Mouse (Mus musculus) small intestine, adult 2 months (tissue): ENCODE measurements around the gene Synj2. TPM values are rescaled to one million over a fixed set of nuclear protein-coding genes. Genes with fewer than 3 reads are reported as not detected.
A peak's percentile ranks its signal among the peaks of the same experiment; 100 is the strongest.

Experiments used
- H3K27ac ChIP-seq: fragments of 200-500 bp; 2 replicates; pipeline ENCODE4 v1.5.1; 2012; ENCODE audit warnings: low read depth, low read length, control low read depth, inconsistent platforms; ENCODE audit not compliant: insufficient read depth
- H3K27me3 ChIP-seq: fragments of 200-500 bp; 2 replicates; pipeline ENCODE4 v1.6.1; 2012; ENCODE audit warnings: mild to moderate bottlenecking, moderate library complexity, low read length, inconsistent platforms; ENCODE audit not compliant: control insufficient read depth, insufficient read depth
- H3K36me3 ChIP-seq: fragments of 200-500 bp; 2 replicates; pipeline ENCODE4 v1.6.1; 2012; ENCODE audit warnings: mild to moderate bottlenecking, low read length, control low read depth, inconsistent platforms; ENCODE audit not compliant: control insufficient read depth, insufficient read depth
- H3K4me1 ChIP-seq: fragments of 200-500 bp; 2 replicates; pipeline ENCODE4 v1.6.1; 2012; ENCODE audit warnings: low read length, inconsistent platforms, mixed read lengths; ENCODE audit not compliant: control insufficient read depth, insufficient read depth, insufficient read length
- H3K4me3 ChIP-seq: fragments of 200-500 bp; 2 replicates; pipeline ENCODE4 v1.5.1; 2012; ENCODE audit warnings: low read depth, mild to moderate bottlenecking, control low read depth, inconsistent platforms, low read length, moderate library complexity
- CTCF ChIP-seq: fragments of 200-500 bp; IDR thresholded peaks from 2 replicates; pipeline ENCODE4 v1.5.1; 2012; ENCODE audit warnings: low read depth, mild to moderate bottlenecking, control low read depth, inconsistent platforms, low read length, moderate library complexity, mixed read lengths; ENCODE audit not compliant: insufficient replicate concordance, insufficient read length; ENCODE audit errors: extremely low read depth
- POLR2A ChIP-seq: fragments of 200-500 bp; IDR thresholded peaks from 2 replicates; pipeline ENCODE4 v1.6.1; 2012; ENCODE audit warnings: low read depth, mild to moderate bottlenecking, control low read depth, inconsistent platforms, low read length, moderate library complexity
- WGBS: fragments of 180-500 bp; shearing (Covaris S2); methylation state at CpG from one replicate; pipeline ENCODE4 v1.1.7; 2018; 5-methylcytosine and 5-hydroxymethylcytosine counted together
- polyA plus RNA-seq: library from polyadenylated mRNA; depleted of rRNA; stranded (reverse); fragments of >200 nt; gene quantifications from 2 replicates; pipeline ENCODE4 v1.2.3, GENCODE M21; 2012

The Synj2 gene
- polyA plus RNA-seq, 1 experiment, result 3.1 TPM

DNA sequence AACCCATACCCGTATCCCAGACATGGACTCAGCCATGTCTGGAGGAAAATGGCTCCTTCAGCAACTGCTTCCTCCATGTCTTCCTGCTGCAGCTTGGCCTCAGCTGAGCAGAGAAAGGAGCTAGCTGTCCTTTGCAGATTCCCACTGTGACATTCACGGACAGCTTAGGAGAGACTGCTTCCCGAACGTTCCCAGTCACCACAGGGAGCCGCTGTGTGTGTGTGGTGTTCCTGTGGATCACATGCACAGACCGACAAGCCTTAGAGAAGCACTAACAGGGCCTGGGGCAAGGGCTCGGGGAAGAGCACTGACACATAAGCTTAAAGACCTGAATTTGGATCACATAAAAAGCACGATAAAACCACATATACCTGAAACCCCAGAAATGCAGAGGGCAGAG, 94.6 kb downstream of the Synj2 start:
- WGBS, result 82% methylated on average over 8 of the region's 8 CpGs
- Histone ChIP-seq H3K27me3 (no peaks in the 10 kb centered on the region), H3K27ac (no peak overlapping the region), H3K4me3 (no peak overlapping the region), H3K4me1 (peaks cover 6% of the 10 kb centered on the region), H3K36me3 (peaks cover 11% of the 10 kb centered on the region)
- TF ChIP-seq POLR2A, result no peak
- no peak for TF ChIP-seq CTCF

DNA sequence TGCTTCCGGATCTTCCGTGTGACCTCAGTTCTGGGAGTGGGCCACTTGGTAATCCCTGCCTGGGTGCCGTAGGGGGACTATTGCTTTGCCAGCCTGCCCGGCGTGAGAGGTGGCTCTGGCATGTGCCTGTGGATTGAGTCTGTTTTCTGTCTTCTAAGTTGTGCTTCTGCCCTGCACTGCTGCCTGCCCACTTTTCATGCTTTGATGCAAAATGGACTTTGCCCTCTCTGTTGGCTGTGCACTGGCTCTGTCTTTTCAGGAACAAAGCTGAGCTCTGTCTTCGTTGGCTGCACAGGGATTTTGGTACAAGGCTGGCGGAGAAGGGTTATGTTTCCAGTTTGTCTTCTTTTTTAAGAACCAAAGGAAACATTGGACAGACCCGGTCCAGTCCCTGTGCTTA, 95.4 kb downstream of the Synj2 start:
- TF ChIP-seq CTCF, result no peak
- TF ChIP-seq POLR2A, result no peak
- no peak overlapping the region for H3K27ac ChIP-seq
- H3K27me3 ChIP-seq, result no peaks in the 10 kb centered on the region
- peaks cover 13% of the 10 kb centered on the region for H3K36me3 ChIP-seq
- H3K4me3 ChIP-seq, result no peak overlapping the region
- WGBS, result 33% methylated on average over 8 of the region's 8 CpGs
- H3K4me1 ChIP-seq, result peaks cover 6% of the 10 kb centered on the region

- Histone ChIP-seq H3K4me1 (peaks cover 6% of the 10 kb centered on the region), H3K36me3 (peaks cover 13% of the 10 kb centered on the region), H3K4me3 (no peak overlapping the region), H3K27ac (no peak overlapping the region), H3K27me3 (no peaks in the 10 kb centered on the region)
- TF ChIP-seq POLR2A (no peak), CTCF (no peak)
- WGBS, result 68% methylated on average over 11 of the region's 11 CpGs
These were observed 95.8 kb downstream of the Synj2 start for GRCm38 (mm10) chr17:6036872-6037271.

- H3K27me3 ChIP-seq, result no peaks in the 10 kb centered on the region
- H3K4me3 ChIP-seq, result no peak overlapping the region
- H3K36me3 ChIP-seq, result peaks cover 13% of the 10 kb centered on the region
- no peak overlapping the region for H3K27ac ChIP-seq
- peaks cover 6% of the 10 kb centered on the region for H3K4me1 ChIP-seq
- 60% methylated on average over 10 of the region's 10 CpGs for WGBS
- TF ChIP-seq POLR2A (no peak), CTCF (no peak)
These were observed 96.4 kb downstream of the Synj2 start for GRCm38 (mm10) chr17:6037507-6037906.

DNA sequence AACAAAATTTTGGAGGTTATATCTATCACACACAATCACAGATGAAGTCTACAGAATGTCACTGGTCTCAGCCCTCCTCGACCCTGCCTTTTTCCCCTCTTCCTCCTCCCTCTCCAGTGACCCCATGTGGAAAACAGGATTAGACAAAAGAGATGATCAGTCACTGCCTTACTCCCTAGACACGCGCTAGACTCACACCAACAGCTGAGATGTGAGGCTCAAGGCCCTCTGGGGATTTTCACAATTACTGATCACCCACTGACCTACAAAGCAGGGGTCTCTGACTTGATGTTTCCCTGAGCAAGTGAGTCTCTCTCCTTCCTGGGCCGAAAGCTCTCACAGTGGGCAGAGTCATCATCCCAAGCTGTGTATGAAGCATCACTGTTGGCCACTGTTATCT, 111.7 kb downstream of the Synj2 start:
- no peak overlapping the region for H3K4me3 ChIP-seq
- no peak overlapping the region for H3K27ac ChIP-seq
- no peak for TF ChIP-seq POLR2A
- no peak for TF ChIP-seq CTCF
- no peaks in the 10 kb centered on the region for H3K27me3 ChIP-seq
- H3K4me1 ChIP-seq, result no peaks in the 10 kb centered on the region
- H3K36me3 ChIP-seq, result peaks cover 11% of the 10 kb centered on the region
- WGBS, result 81% methylated on average over 4 of the region's 4 CpGs

DNA sequence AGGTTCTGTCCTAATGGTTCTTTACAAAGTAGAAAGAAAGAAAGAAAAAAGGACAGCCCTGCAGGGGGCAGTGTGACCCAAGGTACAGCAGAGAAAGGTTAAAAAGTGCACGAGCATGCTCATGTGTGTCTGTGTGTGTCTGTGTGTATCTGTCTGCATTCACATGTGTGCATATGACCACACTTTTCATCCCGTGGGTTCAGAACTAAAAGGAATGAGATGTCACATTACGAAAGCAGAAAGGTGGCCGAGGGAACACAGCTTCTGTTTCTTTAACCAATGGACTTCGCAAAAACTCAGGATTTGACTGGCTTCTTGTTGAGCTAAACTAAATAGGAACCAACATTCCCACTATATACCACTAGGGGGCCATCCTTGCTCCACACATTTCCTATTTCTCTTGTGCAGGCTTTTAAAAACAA, 113.9 kb downstream of the Synj2 start:
- peak; percentile 18; the same call in 1 of the 2 replicates for TF ChIP-seq CTCF
- no peak for TF ChIP-seq POLR2A
- no peak overlapping the region for H3K4me3 ChIP-seq
- peaks cover 11% of the 10 kb centered on the region for H3K36me3 ChIP-seq
- H3K4me1 ChIP-seq, result no peaks in the 10 kb centered on the region
- no peak overlapping the region for H3K27ac ChIP-seq
- H3K27me3 ChIP-seq, result no peaks in the 10 kb centered on the region
- 23% methylated on average over 5 of the region's 5 CpGs for WGBS

GRCm38 (mm10) chr17:6062793-6063192, 121.7 kb downstream of the Synj2 start:
- no peaks in the 10 kb centered on the region for H3K4me1 ChIP-seq
- 91% methylated on average over 8 of the region's 8 CpGs for WGBS
- no peak overlapping the region for H3K4me3 ChIP-seq
- H3K36me3 ChIP-seq, result peaks cover 3% of the 10 kb centered on the region
- TF ChIP-seq POLR2A (no peak), CTCF (no peak)
- no peak overlapping the region for H3K27ac ChIP-seq
- no peaks in the 10 kb centered on the region for H3K27me3 ChIP-seq

DNA sequence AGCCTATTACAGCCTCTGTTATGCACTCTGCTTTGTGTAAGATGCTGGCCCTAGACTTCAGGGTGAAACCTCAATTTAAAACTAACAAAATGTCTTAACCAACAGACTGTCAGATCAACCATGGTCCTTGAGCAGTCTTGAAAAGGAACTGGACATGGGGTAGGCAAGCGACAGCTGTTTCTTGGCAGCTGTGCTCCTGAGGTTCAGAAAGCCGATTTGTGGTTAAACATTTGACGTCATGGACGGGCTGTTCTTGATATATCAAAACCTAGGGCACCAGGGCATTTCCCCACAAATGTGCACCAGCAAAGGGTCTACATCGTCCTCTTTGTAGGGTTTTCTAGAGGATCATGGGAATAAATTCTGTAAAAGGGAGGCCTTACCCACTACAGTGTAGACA, 122.5 kb downstream of the Synj2 start:
- peaks cover 3% of the 10 kb centered on the region for H3K36me3 ChIP-seq
- TF ChIP-seq POLR2A (no peak), CTCF (no peak)
- no peak overlapping the region for H3K27ac ChIP-seq
- WGBS, result 84% methylated on average over 5 of the region's 5 CpGs
- no peak overlapping the region for H3K4me3 ChIP-seq
- H3K4me1 ChIP-seq, result no peaks in the 10 kb centered on the region
- H3K27me3 ChIP-seq, result no peaks in the 10 kb centered on the region
